Comparison of ENCODE assay signal across 9 mouse cellular contexts in genomic region chr3:60516054-60516674, GRCm38 (mm10). TPM values are rescaled to one million over a fixed set of nuclear protein-coding genes. Genes with fewer than 3 reads are reported as not detected.
DNase-seq lines count a peak whose midpoint lies in the region; ATAC-seq lines count a peak whose summit lies in the region.
"Had no signal": no experiment of that assay in that cellular context is flagged by ENCODE, and none has a peak within 500 bp of the region (broad histone marks: within the 10 kb centered on the region; RNA-seq: fewer than 3 reads in every experiment).

No protein-coding gene starts in this region.

- no peaks in the 10 kb centered on the region for H3K27me3 ChIP-seq in embryonic facial prominence, embryonic 13.5 days
- H3K27me3 ChIP-seq in liver, embryonic 12.5 days (replicated peaks), result no peaks in the 10 kb centered on the region

- peaks cover 32% of the 10 kb centered on the region for H3K4me1 ChIP-seq in embryonic facial prominence, embryonic 13.5 days
- H3K4me1 ChIP-seq in liver, embryonic 12.5 days, result peaks cover 69% of the 10 kb centered on the region

- peak overlapping the region; percentile 14; the same call in 1 of the 2 replicates for H3K4me2 ChIP-seq in embryonic facial prominence, embryonic 13.5 days
- H3K4me2 ChIP-seq in liver, embryonic 12.5 days, result peak overlapping the region; percentile 26; the same call in 1 of the 2 replicates

- intact Hi-C loops in left cerebral cortex, postnatal 14 days (cut with DNase I), result no loop called here
- intact Hi-C loops in heart, postnatal 36 days (cut with DNase I), result loop anchor here (1.0 kb wide), 1 partner anchor 14 kb away; no protein-coding TSS in a partner anchor

- no peaks in the 10 kb centered on the region for H3K9me3 ChIP-seq in embryonic facial prominence, embryonic 13.5 days
- no peaks in the 10 kb centered on the region for H3K9me3 ChIP-seq in liver, embryonic 12.5 days (replicated peaks)

- H3K4me3 ChIP-seq in embryonic facial prominence, embryonic 13.5 days, result no peak overlapping the region
- no peak overlapping the region for H3K4me3 ChIP-seq in liver, embryonic 12.5 days
- H3K4me3 ChIP-seq: erythroblast, embryonic 14.5 days had no signal

- WGBS in embryonic facial prominence, embryonic 13.5 days, result 28% methylated on average over 12 of the region's 12 CpGs
- 31% methylated on average over 12 of the region's 12 CpGs for WGBS in liver, embryonic 12.5 days (ENCODE audit: insufficient replicate concordance)

- no peak overlapping the region for H3K9ac ChIP-seq in embryonic facial prominence, embryonic 13.5 days
- no peak overlapping the region for H3K9ac ChIP-seq in liver, embryonic 12.5 days

- DNase-seq in left cerebral cortex, postnatal 14 days (ENCODE audit: low spot score in 2 of 2), result peak; percentile 42 to 49
- DNase-seq in left cerebral cortex, adult 11 months (ENCODE audit: low spot score), result no peak
- DNase-seq in ZHBTc4 (ENCODE audit: low read depth, low spot score), result peak; percentile 46
- peak; percentile 69 to 72 for DNase-seq in heart, postnatal 36 days
- DNase-seq in retina, postnatal 1 day, result peak; percentile 45
- no peak for DNase-seq in Muller cell, postnatal 12 days (ENCODE audit: inconsistent ontology term)

- no peak overlapping the region for H3K27ac ChIP-seq in embryonic facial prominence, embryonic 13.5 days
- peak overlapping the region; percentile 49 for H3K27ac ChIP-seq in liver, embryonic 12.5 days

- ATAC-seq in embryonic facial prominence, embryonic 13.5 days (ENCODE audit: insufficient number of reproducible peaks, insufficient read depth, low FRiP score, low TSS enrichment, low read depth), result no peak
- ATAC-seq in liver, embryonic 12.5 days, result peak; percentile 65

- no peaks in the 10 kb centered on the region for H3K36me3 ChIP-seq in embryonic facial prominence, embryonic 13.5 days
- peaks cover 9% of the 10 kb centered on the region for H3K36me3 ChIP-seq in liver, embryonic 12.5 days

RNA-seq across cellular contexts. Expression of gene Mbnl1, which starts 43.5 kb away (rescaled TPM):
- total RNA-seq in left cerebral cortex, postnatal 14 days (2021), result 100 to 1,000 TPM; 110 to 116 TPM
- 99.5 and 101 TPM in 2 replicates for polyA plus RNA-seq in embryonic facial prominence, embryonic 13.5 days (2015; fragmentation: Nextera tagmentation; extraction: Ambion mirVana)
- total RNA-seq in heart, postnatal 36 days (2021), result 100 to 1,000 TPM; 195 to 217 TPM
- 169 and 171 TPM in 2 replicates for polyA plus RNA-seq in liver, embryonic 12.5 days (2016; fragmentation: Nextera tagmentation; extraction: Ambion mirVana)

Comparison
In these comparisons a context has a peak if more than half of its experiments do, and no peak if none do; other contexts are left out.
1. DNase-seq: peak in left cerebral cortex, postnatal 14 days (2 of 2), ZHBTc4 (single experiment), heart, postnatal 36 days (2 of 2) and retina, postnatal 1 day (single experiment); none in left cerebral cortex, adult 11 months (single experiment) and Muller cell, postnatal 12 days (single experiment).